Mouse (Mus musculus): ENCODE data around the gene Rfx7. TPM values are rescaled to one million over a fixed set of nuclear protein-coding genes. Genes with fewer than 3 reads are reported as not detected.
"Not testable (repeated sequence)": the region's sequence is repeated elsewhere in the genome, so short reads cannot be mapped to it uniquely, and the experiment has no call there.

Rfx7 gene
- polyA plus RNA-seq, 1 experiment from 2014 or later = 18.4 TPM

DNA sequence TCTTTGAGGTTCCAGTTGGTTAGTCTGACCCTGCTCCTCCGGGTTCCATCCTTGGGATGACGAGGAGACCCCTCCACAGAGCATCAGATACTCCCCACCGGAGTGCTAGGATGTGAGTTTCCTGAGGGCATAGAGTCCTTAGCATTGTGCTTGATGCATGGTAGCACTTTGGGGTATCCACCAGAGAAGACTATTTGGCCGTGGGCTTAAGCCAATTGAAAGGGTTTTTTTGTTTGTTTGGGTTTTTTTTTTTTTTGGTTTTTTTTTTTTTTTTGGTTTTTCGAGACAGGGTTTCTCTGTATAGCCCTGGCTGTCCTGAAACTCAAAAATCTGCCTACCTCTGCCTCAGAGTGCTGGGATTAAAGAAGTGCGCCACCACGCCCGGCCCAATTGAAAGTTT lies 105.2 kb downstream of the Rfx7 start:
- Histone ChIP-seq H3K4me1 (ENCODE audit: control insufficient read depth, insufficient read depth, low read length) (peaks cover 17% of the 10 kb centered on the region), H3K27me3 (ENCODE audit: control insufficient read depth, insufficient read depth, low read length) (no peaks in the 10 kb centered on the region), H3K36me3 (ENCODE audit: control insufficient read depth, insufficient read depth, low read length) (no peaks in the 10 kb centered on the region), H3K4me3 (ENCODE audit: low read depth, low read length) (no peak overlapping the region), H3K9me3 (ENCODE audit: control insufficient read depth, low read length) (no peaks in the 10 kb centered on the region), H3K4me2 (ENCODE audit: low read depth, severe bottlenecking) (no peak overlapping the region), H3K27ac (replicated peaks; ENCODE audit: low read depth, low read length) (no peak overlapping the region), H3K9ac (ENCODE audit: low read length) (no peak overlapping the region)
- ATAC-seq (ENCODE audit: insufficient number of reproducible peaks, low FRiP score, low TSS enrichment, low read depth) (no peak), DNase-seq (ENCODE audit: low spot score) (peak; percentile 19)
- 86% methylated on average over 8 of the region's 8 CpGs for WGBS

DNA sequence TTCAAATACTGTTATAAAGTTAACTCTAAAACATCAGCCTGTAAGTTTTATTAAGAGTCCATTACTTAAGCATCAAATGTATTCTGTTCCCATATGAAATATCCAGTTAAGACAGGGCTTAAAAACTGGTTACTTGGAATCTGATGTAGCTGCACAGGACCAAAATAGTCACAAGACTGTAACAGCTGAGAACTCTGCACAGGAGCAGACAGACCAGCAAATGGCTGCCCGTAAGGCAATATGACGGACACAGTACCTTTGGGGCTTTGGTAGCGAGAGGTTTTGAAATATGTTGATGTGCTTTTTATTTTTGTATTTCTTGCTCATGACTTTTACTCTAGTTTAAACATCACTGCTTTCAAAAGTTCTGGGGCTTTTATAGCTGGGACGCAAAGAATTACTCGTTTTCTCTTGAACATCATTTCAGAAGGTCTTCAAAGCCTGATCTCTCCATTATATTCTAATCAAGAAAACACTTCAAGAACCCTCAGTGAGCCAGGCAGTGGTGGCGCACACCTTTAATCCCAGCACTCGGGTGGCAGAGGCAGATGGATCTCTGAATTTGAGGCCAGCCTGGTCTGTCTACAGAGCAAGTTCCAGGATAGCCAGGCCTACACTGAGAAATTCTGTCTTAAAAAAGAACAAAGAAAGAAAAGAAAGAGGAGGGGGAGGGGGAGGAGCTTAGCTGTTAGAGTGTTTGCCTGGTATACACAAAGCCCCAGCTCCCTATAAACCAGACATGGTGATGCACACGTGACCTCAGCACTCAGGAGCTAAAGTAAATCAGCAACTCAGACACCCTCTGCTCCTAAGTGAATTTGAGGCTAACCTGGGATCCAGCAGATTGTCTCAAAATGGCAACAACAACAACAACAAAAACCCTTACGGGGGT lies 107.2 kb downstream of the Rfx7 start:
- peak overlapping the region; percentile 78 for H3K9ac ChIP-seq (ENCODE audit: low read length)
- WGBS = 47% methylated on average over 9 of the region's 9 CpGs
- H3K36me3 ChIP-seq (ENCODE audit: control insufficient read depth, insufficient read depth, low read length) = no peaks in the 10 kb centered on the region
- H3K4me1 ChIP-seq (ENCODE audit: control insufficient read depth, insufficient read depth, low read length) = peaks cover 17% of the 10 kb centered on the region
- peak overlapping the region; percentile 100 for H3K27ac ChIP-seq (replicated peaks; ENCODE audit: low read depth, low read length)
- no peaks in the 10 kb centered on the region for H3K27me3 ChIP-seq (ENCODE audit: control insufficient read depth, insufficient read depth, low read length)
- peak overlapping the region; percentile 55 for H3K4me2 ChIP-seq (ENCODE audit: low read depth, severe bottlenecking)
- H3K4me3 ChIP-seq (ENCODE audit: low read depth, low read length) = peak overlapping the region; percentile 26
- H3K9me3 ChIP-seq (ENCODE audit: control insufficient read depth, low read length) = no peaks in the 10 kb centered on the region
- peak; percentile 84 for ATAC-seq (ENCODE audit: insufficient number of reproducible peaks, low FRiP score, low TSS enrichment, low read depth)
- DNase-seq (ENCODE audit: low spot score) = peak; percentile 75

GRCm38 (mm10) chr9:72639843-72640621 lies 108.0 kb downstream of the Rfx7 start:
- H3K27ac ChIP-seq (replicated peaks; ENCODE audit: low read depth, low read length) = peak overlapping the region; percentile 100
- no peaks in the 10 kb centered on the region for H3K36me3 ChIP-seq (ENCODE audit: control insufficient read depth, insufficient read depth, low read length)
- under 1% methylated on average over 27 of the region's 27 CpGs for WGBS
- H3K4me1 ChIP-seq (ENCODE audit: control insufficient read depth, insufficient read depth, low read length) = peaks cover 17% of the 10 kb centered on the region
- ATAC-seq (ENCODE audit: insufficient number of reproducible peaks, low FRiP score, low TSS enrichment, low read depth) = peak; percentile 97
- peak overlapping the region; percentile 26 for H3K4me3 ChIP-seq (ENCODE audit: low read depth, low read length)
- peak; percentile 91 for DNase-seq (ENCODE audit: low spot score)
- H3K9ac ChIP-seq (ENCODE audit: low read length) = peak overlapping the region; percentile 78
- H3K27me3 ChIP-seq (ENCODE audit: control insufficient read depth, insufficient read depth, low read length) = no peaks in the 10 kb centered on the region
- H3K4me2 ChIP-seq (ENCODE audit: low read depth, severe bottlenecking) = peak overlapping the region; percentile 55
- H3K9me3 ChIP-seq (ENCODE audit: control insufficient read depth, low read length) = no peaks in the 10 kb centered on the region

DNA sequence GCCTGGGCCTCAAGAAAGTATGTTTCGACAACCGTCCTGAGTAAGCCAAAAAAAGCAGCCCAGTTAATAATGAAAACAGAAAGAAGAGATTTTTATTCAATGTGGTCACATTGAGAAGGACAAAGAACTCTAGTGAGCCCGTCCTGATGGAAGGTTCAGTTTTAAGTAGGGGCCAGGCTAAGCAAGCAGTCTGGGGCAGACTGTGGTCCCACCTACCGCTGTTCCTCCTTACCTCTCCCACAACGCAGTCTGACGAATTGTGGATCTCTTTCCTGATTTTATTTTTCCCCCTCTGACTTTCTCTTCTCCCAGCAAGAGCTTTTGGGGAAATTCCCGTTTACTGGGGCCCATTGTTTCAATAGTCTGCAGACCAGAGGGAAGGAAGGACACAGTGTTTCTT lies 108.6 kb downstream of the Rfx7 start:
- DNase-seq (ENCODE audit: low spot score) = no peak
- Histone ChIP-seq H3K4me1 (ENCODE audit: control insufficient read depth, insufficient read depth, low read length) (peaks cover 17% of the 10 kb centered on the region), H3K27me3 (ENCODE audit: control insufficient read depth, insufficient read depth, low read length) (no peaks in the 10 kb centered on the region), H3K4me3 (ENCODE audit: low read depth, low read length) (no peak overlapping the region), H3K4me2 (ENCODE audit: low read depth, severe bottlenecking) (peak overlapping the region; percentile 55; the same call in 1 of the 2 replicates), H3K9me3 (ENCODE audit: control insufficient read depth, low read length) (no peaks in the 10 kb centered on the region), H3K27ac (replicated peaks; ENCODE audit: low read depth, low read length) (peak overlapping the region; percentile 100), H3K36me3 (ENCODE audit: control insufficient read depth, insufficient read depth, low read length) (no peaks in the 10 kb centered on the region), H3K9ac (ENCODE audit: low read length) (peak overlapping the region; percentile 78)
- WGBS = 35% methylated on average over 7 of the region's 7 CpGs
- no peak for ATAC-seq (ENCODE audit: insufficient number of reproducible peaks, low FRiP score, low TSS enrichment, low read depth)

- Histone ChIP-seq H3K9ac (ENCODE audit: low read length) (peak overlapping the region; percentile 78; the same call in 1 of the 2 replicates), H3K4me3 (ENCODE audit: low read depth, low read length) (no peak overlapping the region)
- no peak for DNase-seq (ENCODE audit: low spot score)
Observed at GRCm38 (mm10) chr9:72641093-72641680, 109.1 kb downstream of the Rfx7 start.

GRCm38 (mm10) chr9:72642756-72643447 lies 110.9 kb downstream of the Rfx7 start:
- WGBS = 87% methylated on average over 4 of the region's 4 CpGs
- DNase-seq (ENCODE audit: low spot score); H3K9ac ChIP-seq (ENCODE audit: low read length); H3K36me3 ChIP-seq (ENCODE audit: control insufficient read depth, insufficient read depth, low read length); H3K4me2 ChIP-seq (ENCODE audit: low read depth, severe bottlenecking); H3K27me3 ChIP-seq (ENCODE audit: control insufficient read depth, insufficient read depth, low read length); ATAC-seq (ENCODE audit: insufficient number of reproducible peaks, low FRiP score, low TSS enrichment, low read depth); H3K4me3 ChIP-seq (ENCODE audit: low read depth, low read length); H3K27ac ChIP-seq (replicated peaks; ENCODE audit: low read depth, low read length); H3K9me3 ChIP-seq (ENCODE audit: control insufficient read depth, low read length): not testable (repeated sequence)
- H3K4me1 ChIP-seq (ENCODE audit: control insufficient read depth, insufficient read depth, low read length) = peaks cover 17% of the 10 kb centered on the region

More at GRCm38 (mm10) chr9:72641093-72641680, 109.1 kb downstream of the Rfx7 start:
- no peaks in the 10 kb centered on the region for H3K36me3 ChIP-seq (ENCODE audit: control insufficient read depth, insufficient read depth, low read length)
- ATAC-seq (ENCODE audit: insufficient number of reproducible peaks, low FRiP score, low TSS enrichment, low read depth) = no peak
- peak overlapping the region; percentile 55; the same call in 1 of the 2 replicates for H3K4me2 ChIP-seq (ENCODE audit: low read depth, severe bottlenecking)
- H3K9me3 ChIP-seq (ENCODE audit: control insufficient read depth, low read length) = no peaks in the 10 kb centered on the region
- H3K4me1 ChIP-seq (ENCODE audit: control insufficient read depth, insufficient read depth, low read length) = peaks cover 17% of the 10 kb centered on the region
- no peaks in the 10 kb centered on the region for H3K27me3 ChIP-seq (ENCODE audit: control insufficient read depth, insufficient read depth, low read length)
- 64% methylated on average over 6 of the region's 6 CpGs for whole genome bisulfite sequencing
- peak overlapping the region; percentile 100 for H3K27ac ChIP-seq (replicated peaks; ENCODE audit: low read depth, low read length)

GRCm38 (mm10) chr9:72643651-72644417 lies 111.8 kb downstream of the Rfx7 start:
- Histone ChIP-seq H3K36me3 (ENCODE audit: control insufficient read depth, insufficient read depth, low read length) (no peaks in the 10 kb centered on the region), H3K9ac (ENCODE audit: low read length) (no peak overlapping the region), H3K4me1 (ENCODE audit: control insufficient read depth, insufficient read depth, low read length) (peaks cover 17% of the 10 kb centered on the region), H3K4me2 (ENCODE audit: low read depth, severe bottlenecking) (no peak overlapping the region), H3K27ac (replicated peaks; ENCODE audit: low read depth, low read length) (peak overlapping the region; percentile 45; the same call in 1 of the 2 replicates), H3K9me3 (ENCODE audit: control insufficient read depth, low read length) (no peaks in the 10 kb centered on the region), H3K27me3 (ENCODE audit: control insufficient read depth, insufficient read depth, low read length) (no peaks in the 10 kb centered on the region), H3K4me3 (ENCODE audit: low read depth, low read length) (no peak overlapping the region)
- DNase-seq (ENCODE audit: low spot score) = no peak
- WGBS = 80% methylated on average over 6 of the region's 6 CpGs
- no peak for ATAC-seq (ENCODE audit: insufficient number of reproducible peaks, low FRiP score, low TSS enrichment, low read depth)

All from limb, embryonic 11.5 days (tissue).